Mouse (Mus musculus): Measurements from ENCODE around the gene Dhtkd1.

The Dhtkd1 gene

DNA sequence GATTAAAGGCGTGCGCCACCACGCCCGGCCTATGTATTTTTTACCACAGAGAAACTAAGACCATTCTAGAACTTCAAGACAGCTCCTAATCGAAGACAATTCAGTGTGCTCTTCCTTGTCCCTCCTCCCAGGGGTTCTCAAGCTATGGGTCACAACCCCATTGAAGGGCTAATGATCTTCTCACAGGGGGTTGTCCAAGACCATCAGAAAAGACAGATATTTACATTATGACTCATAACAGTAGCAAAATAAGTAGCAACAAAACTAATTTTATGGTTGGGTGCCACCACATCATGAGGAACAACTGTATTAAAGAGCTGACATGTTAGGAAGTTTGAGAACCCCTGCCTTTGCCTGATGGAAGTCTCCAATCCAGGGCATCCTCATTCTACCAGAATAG lies 10.7 kb downstream of the Dhtkd1 start:
- no peak for DNase-seq (ENCODE audit: low spot score in 2 of 2)

GRCm38 (mm10) chr2:5930291-5931054 lies 12.1 kb downstream of the Dhtkd1 start:
- DNase-seq (ENCODE audit: low spot score in 2 of 2): no peak

- no peak for DNase-seq (ENCODE audit: low spot score in 2 of 2)
Measured at GRCm38 (mm10) chr2:5929793-5930192, 12.8 kb downstream of the Dhtkd1 start.

DNA sequence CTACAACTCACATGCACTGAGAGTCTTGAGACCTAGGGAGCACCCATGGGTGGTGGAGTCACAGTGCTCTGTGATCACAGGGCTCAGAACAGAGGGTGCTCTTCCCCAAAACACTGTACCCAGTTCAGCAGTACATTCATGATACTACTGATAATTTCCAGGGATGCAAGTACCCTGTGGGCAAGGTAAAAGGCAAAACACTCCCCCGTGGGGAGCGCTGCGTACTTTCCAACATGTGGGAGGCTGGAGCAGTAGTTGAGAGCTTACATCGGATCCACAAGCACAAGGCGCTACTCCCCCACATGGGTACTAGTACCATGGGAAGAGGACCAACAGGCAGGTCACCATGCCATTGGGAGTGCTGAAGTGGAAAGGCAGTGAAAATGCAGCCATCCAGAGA lies 15.1 kb downstream of the Dhtkd1 start:
- no peak for DNase-seq (ENCODE audit: low spot score in 2 of 2)

GRCm38 (mm10) chr2:5923786-5924185 lies 18.8 kb downstream of the Dhtkd1 start:
- DNase-seq (ENCODE audit: low spot score in 2 of 2): no peak

- no peak for DNase-seq (ENCODE audit: low spot score in 2 of 2)
Measured at GRCm38 (mm10) chr2:5922823-5923222, 19.8 kb downstream of the Dhtkd1 start.

GRCm38 (mm10) chr2:5911282-5911965 lies 31.2 kb downstream of the Dhtkd1 start:
- no peak for DNase-seq (ENCODE audit: low spot score in 2 of 2)

DNA sequence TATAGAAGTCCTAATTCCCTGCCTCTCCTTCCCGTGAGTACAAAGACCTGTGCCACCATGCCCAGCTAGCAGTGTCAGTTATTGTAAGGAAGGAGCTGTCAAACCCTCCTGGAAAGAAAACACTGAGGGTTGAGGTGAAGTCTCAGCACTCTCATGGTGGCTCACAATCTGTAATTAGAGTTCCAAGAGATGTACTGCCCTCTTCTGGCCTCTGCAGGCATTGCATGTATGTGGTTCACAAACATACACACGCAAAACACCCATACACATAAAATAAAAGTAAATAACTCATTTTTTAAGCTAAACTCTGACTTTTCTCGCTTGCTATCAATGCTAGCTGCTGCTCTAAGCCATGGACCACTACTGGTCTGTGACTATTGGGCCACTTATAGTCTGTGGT lies 36.0 kb downstream of the Dhtkd1 start:
- DNase-seq (ENCODE audit: low spot score in 2 of 2): no peak

DNA sequence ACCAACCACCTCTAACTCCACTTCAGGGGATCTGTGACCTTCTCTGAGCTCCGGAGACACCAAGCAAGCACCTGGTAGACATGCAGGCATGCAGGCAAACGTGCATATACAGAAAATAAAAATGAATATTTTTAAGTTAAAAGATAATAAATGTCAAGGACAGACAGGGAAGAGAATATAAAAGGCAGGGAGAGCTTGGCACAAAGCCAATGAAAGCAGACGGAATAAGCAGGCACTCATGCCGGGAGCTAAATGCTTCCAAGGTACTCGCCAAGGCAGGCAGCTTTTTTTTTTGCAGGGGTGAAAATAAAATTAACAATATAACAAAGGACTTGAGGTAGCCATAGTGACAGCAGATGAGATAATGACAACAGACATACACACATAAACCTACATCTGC lies 36.5 kb downstream of the Dhtkd1 start:
- DNase-seq (ENCODE audit: low spot score in 2 of 2): no peak

DNA sequence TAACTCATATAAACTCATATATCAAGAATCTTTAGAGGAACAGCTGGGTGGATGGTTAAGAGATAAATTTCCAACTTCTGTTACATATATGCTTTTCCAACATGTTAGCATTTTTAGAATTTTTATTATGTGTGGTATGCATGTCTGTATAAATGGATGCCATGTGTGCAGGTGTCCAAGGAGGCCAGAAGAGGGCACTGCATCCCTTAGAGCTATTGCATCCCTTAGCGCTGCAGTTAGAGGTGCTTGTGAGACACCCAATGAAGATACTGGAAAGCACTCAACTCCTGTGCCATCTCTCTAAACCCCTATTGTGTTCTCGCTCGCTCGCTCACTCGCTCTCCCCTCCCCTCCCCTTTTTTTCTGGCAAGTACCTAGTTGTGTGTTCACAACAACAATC lies 42.4 kb downstream of the Dhtkd1 start:
- DNase-seq (ENCODE audit: low spot score in 2 of 2): no peak

DNA sequence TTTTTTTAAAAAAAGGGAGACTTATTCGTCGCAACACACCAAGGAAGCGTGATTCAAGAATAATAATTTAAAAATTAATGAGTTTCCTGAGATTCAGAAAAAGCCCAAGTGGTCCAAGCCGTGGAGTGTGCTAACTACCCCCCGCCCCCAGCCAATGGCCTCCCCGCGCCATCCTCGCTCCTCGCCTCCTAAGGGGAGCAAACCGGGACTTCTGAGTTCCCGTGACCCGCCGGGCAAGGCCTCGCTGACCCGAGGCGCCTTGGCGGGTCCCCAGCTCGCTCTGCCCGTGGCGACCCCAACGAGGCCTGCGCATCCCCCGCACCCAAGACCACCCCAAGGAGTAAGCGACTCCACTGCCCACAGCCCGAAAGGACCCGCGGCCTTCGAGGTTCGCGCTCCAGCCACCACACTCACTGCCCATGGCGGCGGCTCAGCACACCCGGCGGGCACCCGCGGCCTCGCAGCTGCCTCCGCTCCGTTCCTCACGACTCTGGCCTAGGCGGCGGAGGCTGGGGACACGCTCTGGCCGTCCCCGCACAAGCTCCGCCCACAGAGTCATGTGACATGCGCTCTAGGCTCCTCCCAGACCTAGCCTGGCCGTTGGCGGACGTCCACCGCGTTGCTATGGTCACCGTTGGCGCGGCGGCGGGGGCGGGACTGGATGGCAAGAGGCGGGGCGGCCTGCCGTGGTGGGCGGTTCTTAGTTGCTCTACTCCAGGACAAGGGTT lies 47.6 kb downstream of the Dhtkd1 start, which contains the start of gene Sec61a2:
Sec61a2 (minus strand) TSS at position 590 of the 728 bp plus-strand sequence.
- DNase-seq (ENCODE audit: low spot score in 2 of 2): peak; percentile 99 to 100

GRCm38 (mm10) chr2:5894296-5894695 lies 48.3 kb downstream of the Dhtkd1 start:
- DNase-seq (ENCODE audit: low spot score in 2 of 2): no peak

DNA sequence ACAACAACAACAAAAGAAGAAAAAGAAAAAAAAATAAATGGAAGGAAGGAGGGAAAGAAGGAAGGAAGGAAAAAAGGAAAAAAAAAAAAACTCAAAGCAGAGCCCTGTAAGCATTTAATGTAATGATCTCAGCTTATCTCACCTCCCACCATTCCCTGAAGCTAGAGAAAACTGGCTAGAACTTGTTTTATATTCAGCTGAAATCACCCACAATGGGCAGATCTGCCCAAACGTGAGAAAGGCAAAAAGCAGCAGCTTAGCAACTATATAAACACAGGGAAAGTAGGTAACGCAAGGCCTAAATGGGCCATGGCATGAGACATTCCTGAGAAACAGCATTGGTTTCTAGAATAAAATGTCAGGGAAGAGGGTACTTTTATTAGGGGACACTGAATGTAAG lies 53.2 kb downstream of the Dhtkd1 start:
- DNase-seq (ENCODE audit: low spot score in 2 of 2): no peak

- no peak for DNase-seq (ENCODE audit: low spot score in 2 of 2)
Measured at GRCm38 (mm10) chr2:5888865-5889264, 53.7 kb downstream of the Dhtkd1 start.

GRCm38 (mm10) chr2:5877446-5877845 lies 65.1 kb downstream of the Dhtkd1 start:
- no peak for DNase-seq (ENCODE audit: low spot score in 2 of 2)

DNA sequence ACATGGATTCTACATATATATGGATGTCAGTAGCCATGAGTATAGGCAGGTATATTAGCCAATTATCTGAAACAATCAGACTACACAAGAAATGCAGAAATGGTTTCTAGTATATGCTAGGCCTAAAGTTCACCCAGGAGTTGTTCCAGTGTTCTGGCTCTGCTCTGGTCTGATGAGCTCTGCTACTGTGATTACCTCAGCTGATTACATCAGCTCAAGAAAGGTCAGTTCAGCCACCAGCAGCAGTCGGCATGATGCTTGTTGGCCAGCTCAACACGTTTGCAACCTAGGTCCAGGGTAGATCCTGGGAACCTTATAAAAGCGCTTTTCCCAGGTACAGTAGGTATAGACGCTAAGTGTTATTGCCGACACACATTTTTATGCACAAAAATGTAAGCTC lies 72.8 kb downstream of the Dhtkd1 start:
- no peak for DNase-seq (ENCODE audit: low spot score in 2 of 2)

GRCm38 (mm10) chr2:5867681-5868080 lies 74.9 kb downstream of the Dhtkd1 start:
- DNase-seq (ENCODE audit: low spot score in 2 of 2): no peak

DNA sequence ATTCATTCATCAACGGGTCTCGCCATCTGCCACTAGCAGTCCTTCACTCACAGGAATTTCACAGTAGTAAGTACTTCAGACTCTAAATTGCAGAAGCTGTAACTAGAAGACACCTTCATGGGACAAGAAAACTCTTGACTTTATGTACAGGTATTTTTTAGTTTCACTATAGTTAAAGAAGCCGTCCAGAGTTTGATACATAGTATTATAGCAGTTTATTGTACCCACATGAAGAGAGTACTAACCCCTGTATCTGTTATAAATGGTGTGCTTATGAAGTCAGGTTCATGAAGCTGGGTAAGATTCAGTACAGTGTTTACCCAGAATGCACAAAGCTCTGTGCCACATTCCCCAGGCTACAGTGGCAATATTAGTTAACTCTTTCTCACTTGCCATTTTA lies 79.8 kb downstream of the Dhtkd1 start, which contains the start of gene Gm13199:
Gm13199 (minus strand) TSS at position 101 of the 400 bp plus-strand sequence.
- DNase-seq (ENCODE audit: low spot score in 2 of 2): no peak

- no peak for DNase-seq (ENCODE audit: low spot score in 2 of 2)
Measured at GRCm38 (mm10) chr2:5851866-5852265, 90.7 kb downstream of the Dhtkd1 start.

DNA sequence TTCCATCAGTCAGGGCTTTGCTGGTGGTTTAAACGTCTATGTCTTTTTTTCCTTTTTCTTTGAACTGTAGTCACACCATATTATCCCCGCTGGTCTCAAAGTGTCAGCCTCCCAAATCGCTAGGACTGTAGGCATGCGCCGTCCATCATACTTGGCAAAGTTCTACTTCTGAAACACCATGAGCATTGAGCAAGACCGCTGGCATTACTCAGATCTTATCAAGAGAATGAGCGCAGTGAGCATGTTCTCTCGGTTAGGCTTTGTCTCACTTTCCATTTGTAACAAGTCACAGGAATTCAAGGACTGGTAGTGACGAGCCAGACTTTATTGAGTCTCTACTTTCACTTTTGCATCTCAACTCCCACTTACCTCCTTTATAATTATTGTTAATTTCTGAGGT lies 91.5 kb downstream of the Dhtkd1 start:
- DNase-seq (ENCODE audit: low spot score in 2 of 2): no peak

All from urinary bladder, postnatal 4 days (tissue).